17 mouse cellular contexts compared by ENCODE assay signal in genomic region chr11:6020897-6021839, GRCm38 (mm10). TPM values are rescaled to one million over a fixed set of nuclear protein-coding genes. Genes with fewer than 3 reads are reported as not detected.
DNase-seq lines count a peak whose midpoint lies in the region; ATAC-seq and TF ChIP-seq lines count a peak whose summit lies in the region.
"Had no signal": no experiment of that assay in that cellular context is flagged by ENCODE, and none has a peak within 500 bp of the region (broad histone marks: within the 10 kb centered on the region; RNA-seq: fewer than 3 reads in every experiment).

No protein-coding gene starts in this region.

- H3K27ac ChIP-seq in hindbrain, embryonic 10.5 days = peak overlapping the region; percentile 35; the same call in 1 of the 2 replicates
- H3K27ac ChIP-seq in hindbrain, embryonic 12.5 days = no peak overlapping the region
- H3K27ac ChIP-seq in liver, adult 2 months (replicated peaks; ENCODE audit: insufficient read depth, low read depth, low read length) = peak overlapping the region; percentile 34
- H3K27ac ChIP-seq in cortical plate, adult 2 months (ENCODE audit: insufficient read depth, low read length) = peak overlapping the region; percentile 20
- H3K27ac ChIP-seq: embryonic facial prominence, embryonic 15.5 days; forebrain, embryonic 10.5 days; lung, embryonic 15.5 days; midbrain, embryonic 13.5 days; stomach, postnatal 0 days had no signal

- DNase-seq in cerebellum, adult 11-12 months = peak; percentile 55
- DNase-seq in cerebellum, postnatal 14 days = no peak
- no peak for DNase-seq in hindbrain, embryonic 10.5 days (ENCODE audit: low spot score)
- peak; percentile 85 for DNase-seq in liver, adult 2 months (ENCODE audit: extremely low read depth, low read depth, low spot score)
- no peak for DNase-seq in liver
- no peak for DNase-seq in frontal cortex, postnatal 36 days (ENCODE audit: low spot score in 2 of 2)
- DNase-seq: kidney, postnatal 36 days; right cerebral cortex, postnatal 25 days had no signal

- ATAC-seq in hindbrain, embryonic 12.5 days (ENCODE audit: low FRiP score) = no peak
- ATAC-seq: inflammation-experienced regulatory T-cells, adult 6 months; midbrain, embryonic 13.5 days had no signal

- H3K79me2 ChIP-seq in liver, adult 2 months (ENCODE audit: control insufficient read depth, insufficient read depth, low read length) = no peaks in the 10 kb centered on the region

- no peak for TF ChIP-seq POLR2A in liver, adult 2 months (IDR thresholded peaks at IDR 0.05; ENCODE audit: extremely low read depth, insufficient read depth, low read length)
- no peak for TF ChIP-seq POLR2A in cortical plate, adult 2 months (IDR thresholded peaks at IDR 0.05; ENCODE audit: extremely low read depth, insufficient read depth, low read length)

- H3K4me2 ChIP-seq in hindbrain, embryonic 12.5 days (replicated peaks) = no peak overlapping the region
- H3K4me2 ChIP-seq: embryonic facial prominence, embryonic 15.5 days; liver, embryonic 11.5 days; lung, embryonic 15.5 days; midbrain, embryonic 13.5 days had no signal

- H3K9ac ChIP-seq in hindbrain, embryonic 12.5 days = no peak overlapping the region
- H3K9ac ChIP-seq in liver, adult 2 months (ENCODE audit: low read depth, low read length) = no peak overlapping the region
- H3K9ac ChIP-seq: embryonic facial prominence, embryonic 15.5 days; lung, embryonic 15.5 days; midbrain, embryonic 13.5 days had no signal

- no peaks in the 10 kb centered on the region for H3K36me3 ChIP-seq in hindbrain, embryonic 10.5 days
- H3K36me3 ChIP-seq in hindbrain, embryonic 12.5 days = no peaks in the 10 kb centered on the region
- H3K36me3 ChIP-seq in liver, adult 2 months (ENCODE audit: control insufficient read depth, insufficient read depth, low read length) = no peaks in the 10 kb centered on the region
- H3K36me3 ChIP-seq: embryonic facial prominence, embryonic 15.5 days; forebrain, embryonic 10.5 days; lung, embryonic 15.5 days; midbrain, embryonic 13.5 days had no signal

- H3K27me3 ChIP-seq in hindbrain, embryonic 10.5 days (ENCODE audit: insufficient read depth, poor library complexity, severe bottlenecking) = 0 out of 2 replicates have a peak, but pooled peaks cover 3% of the 10 kb centered on the region
- no peaks in the 10 kb centered on the region for H3K27me3 ChIP-seq in hindbrain, embryonic 12.5 days
- H3K27me3 ChIP-seq in liver, adult 2 months (ENCODE audit: control insufficient read depth, insufficient read depth, low read length) = no peaks in the 10 kb centered on the region
- H3K27me3 ChIP-seq: embryonic facial prominence, embryonic 15.5 days; lung, embryonic 15.5 days; midbrain, embryonic 13.5 days had no signal

- H3K4me1 ChIP-seq in hindbrain, embryonic 10.5 days (replicated peaks) = peaks cover 23% of the 10 kb centered on the region
- H3K4me1 ChIP-seq in hindbrain, embryonic 12.5 days = peaks cover 15% of the 10 kb centered on the region
- peaks cover 20% of the 10 kb centered on the region for H3K4me1 ChIP-seq in liver, adult 2 months (ENCODE audit: control insufficient read depth, insufficient read depth, low read length)
- H3K4me1 ChIP-seq in cortical plate, adult 2 months (ENCODE audit: control insufficient read depth, insufficient read depth, low read length) = peaks cover 36% of the 10 kb centered on the region
- H3K4me1 ChIP-seq: forebrain, embryonic 10.5 days; lung, embryonic 15.5 days had no signal

- no peak for TF ChIP-seq CTCF in liver, adult 2 months (IDR thresholded peaks at IDR 0.05; ENCODE audit: low read depth, low read length)
- TF ChIP-seq CTCF in cortical plate, adult 2 months (IDR thresholded peaks at IDR 0.05; ENCODE audit: extremely low read depth, insufficient read depth, low read length) = no peak

- 78% methylated on average over 17 of the region's 17 CpGs for WGBS in hindbrain, embryonic 10.5 days
- WGBS in hindbrain, embryonic 12.5 days = 69% methylated on average over 17 of the region's 17 CpGs
- WGBS in liver, adult 2 months = 41% methylated on average over 17 of the region's 17 CpGs

- no peak overlapping the region for H3K4me3 ChIP-seq in hindbrain, embryonic 10.5 days
- H3K4me3 ChIP-seq in hindbrain, embryonic 12.5 days = no peak overlapping the region
- no peak overlapping the region for H3K4me3 ChIP-seq in liver, adult 2 months (ENCODE audit: insufficient read depth, low read depth, low read length)
- no peak overlapping the region for H3K4me3 ChIP-seq in cortical plate, adult 2 months (ENCODE audit: insufficient read depth, low read length)
- H3K4me3 ChIP-seq: embryonic facial prominence, embryonic 15.5 days; forebrain, embryonic 10.5 days; lung, embryonic 15.5 days; midbrain, embryonic 13.5 days had no signal

- no peaks in the 10 kb centered on the region for H3K9me3 ChIP-seq in hindbrain, embryonic 10.5 days
- H3K9me3 ChIP-seq in hindbrain, embryonic 12.5 days (replicated peaks) = no peaks in the 10 kb centered on the region
- H3K9me3 ChIP-seq: embryonic facial prominence, embryonic 15.5 days; forebrain, embryonic 10.5 days; lung, embryonic 15.5 days; midbrain, embryonic 13.5 days had no signal

RNA-seq across cellular contexts. Expression of gene Camk2b, which starts 45.0 kb away (rescaled TPM):
- 1.8 and 3.6 TPM in 2 replicates for polyA plus RNA-seq in hindbrain, embryonic 10.5 days (2016; fragmentation: Nextera tagmentation; extraction: Ambion mirVana)
- polyA plus RNA-seq in hindbrain, embryonic 12.5 days (2016; fragmentation: Nextera tagmentation; extraction: Ambion mirVana) = 16.5 and 17.3 TPM in 2 replicates
- total RNA-seq in liver, adult 2 months (2014; rRNA removed) = 6.4 and 8.5 TPM in 2 replicates
- 2.9 and 8.1 TPM in 2 replicates for polyA plus RNA-seq in liver, adult 2 months (2012; rRNA removed)
- 499 and 547 TPM in 2 replicates for polyA plus RNA-seq in cortical plate, adult 2 months (2012; rRNA removed)

Comparison
In these comparisons a context has a peak if more than half of its experiments do, and no peak if none do; other contexts are left out.
1. DNase-seq: peak in cerebellum, adult 11-12 months (single experiment) and liver, adult 2 months (single experiment); none in cerebellum, postnatal 14 days (0 of 2), hindbrain, embryonic 10.5 days (single experiment), liver (single experiment) and frontal cortex, postnatal 36 days (0 of 2).
2. RNA of gene Camk2b, which starts 45.0 kb away (polyA plus RNA-seq): 499 to 547 TPM in cortical plate, adult 2 months; 16.5 to 17.3 TPM in hindbrain, embryonic 12.5 days, 2.9 to 8.1 TPM in liver, adult 2 months and 1.8 to 3.6 TPM in hindbrain, embryonic 10.5 days; every median in the first group is over 10 times any median in the second.